Mouse (Mus musculus) E14TG2a.4 (cell line): Measurements from ENCODE around the gene Mboat1.

Experiments used
- H3K27me3 ChIP-seq: 2 replicates; pipeline ENCODE4 v1.6.1; 2014; ENCODE audit warnings: low read length, control low read depth; ENCODE audit not compliant: insufficient read depth
- H3K36me3 ChIP-seq: 2 replicates; pipeline ENCODE4 v1.6.1; 2014; ENCODE audit warnings: low read length, control low read depth; ENCODE audit not compliant: insufficient read depth
- H3K4me1 ChIP-seq: replicated peaks from 2 replicates; pipeline ENCODE4 v1.6.1; 2014; ENCODE audit warnings: low read depth, low read length, control low read depth
- H3K4me3 ChIP-seq: replicated peaks from 2 replicates; pipeline ENCODE4 v1.5.1; 2014; ENCODE audit warnings: mild to moderate bottlenecking, low read length
- H3K9me3 ChIP-seq: 2 replicates; pipeline ENCODE4 v1.6.1; 2014; ENCODE audit warnings: low read length, control low read depth
- CTCF ChIP-seq: conservative IDR thresholded peaks from 2 replicates; pipeline ENCODE4 v1.5.1; 2014; ENCODE audit warnings: low read length
- NANOG ChIP-seq: IDR thresholded peaks from 2 replicates; pipeline ENCODE4 v1.6.1; 2014; ENCODE audit warnings: borderline replicate concordance, low read length, mixed read lengths
- POU5F1 ChIP-seq: IDR thresholded peaks from 2 replicates; pipeline ENCODE4 v1.6.1; 2014; ENCODE audit warnings: low read length, borderline replicate concordance

Gene Mboat1

GRCm38 (mm10) chr13:30140149-30140548 lies 3.9 kb downstream of the Mboat1 start:
- Histone ChIP-seq H3K9me3 (peaks cover 6% of the 10 kb centered on the region), H3K36me3 (no peaks in the 10 kb centered on the region), H3K4me3 (no peak overlapping the region), H3K27me3 (peaks cover 39% of the 10 kb centered on the region), H3K4me1 (peaks cover 14% of the 10 kb centered on the region)
- TF ChIP-seq POU5F1 (no peak), NANOG (no peak), CTCF (no peak)

DNA sequence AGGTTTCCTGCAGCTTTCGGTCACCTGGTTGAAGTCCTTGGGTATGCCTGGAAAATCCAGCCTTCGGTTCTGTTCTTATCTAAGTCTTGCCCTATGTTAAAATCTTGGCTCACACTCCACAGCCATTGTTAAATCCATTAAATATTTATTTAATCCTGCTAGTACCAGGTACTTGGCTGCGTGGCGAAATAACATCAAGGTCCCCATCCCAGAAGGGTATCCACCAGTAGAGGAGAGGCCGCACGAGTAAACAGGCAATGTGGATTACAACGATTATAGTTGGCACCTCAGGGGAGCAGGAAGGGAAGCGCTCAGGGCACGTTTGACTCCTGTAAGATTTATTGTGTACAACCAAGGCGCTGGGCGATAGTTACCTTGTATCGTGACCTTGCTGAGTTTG lies 4.4 kb downstream of the Mboat1 start:
- peaks cover 14% of the 10 kb centered on the region for H3K4me1 ChIP-seq
- H3K27me3 ChIP-seq: peaks cover 34% of the 10 kb centered on the region
- no peaks in the 10 kb centered on the region for H3K36me3 ChIP-seq
- peaks cover 6% of the 10 kb centered on the region for H3K9me3 ChIP-seq
- TF ChIP-seq NANOG (no peak), CTCF (no peak), POU5F1 (no peak)
- no peak overlapping the region for H3K4me3 ChIP-seq

- Histone ChIP-seq H3K9me3 (peaks cover 6% of the 10 kb centered on the region), H3K4me3 (no peak overlapping the region), H3K4me1 (peaks cover 9% of the 10 kb centered on the region), H3K36me3 (no peaks in the 10 kb centered on the region), H3K27me3 (peaks cover 22% of the 10 kb centered on the region)
- TF ChIP-seq CTCF: no peak
- no peak for TF ChIP-seq NANOG
- no peak for TF ChIP-seq POU5F1
Measured at GRCm38 (mm10) chr13:30141996-30142395, 5.7 kb downstream of the Mboat1 start.

DNA sequence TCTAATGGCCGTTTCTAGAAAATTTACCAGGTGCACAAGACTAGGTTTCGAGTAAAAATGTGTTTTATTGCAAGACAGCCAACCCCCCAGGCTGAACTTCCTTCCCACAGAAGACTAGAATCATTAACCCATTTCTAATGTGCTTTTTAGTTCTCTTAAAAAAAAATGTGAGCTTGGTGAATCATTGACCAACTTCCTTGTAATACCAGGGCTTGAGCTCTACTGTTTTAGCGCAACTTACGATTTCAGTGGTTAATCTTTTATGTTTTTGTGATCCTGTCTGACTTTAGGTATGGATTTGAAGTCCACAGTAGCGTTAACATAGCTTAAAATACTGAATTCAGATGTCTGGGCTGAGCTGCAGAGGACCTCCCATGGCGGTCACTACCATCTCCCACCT lies 10.2 kb downstream of the Mboat1 start:
- Histone ChIP-seq H3K9me3 (peaks cover 6% of the 10 kb centered on the region), H3K27me3 (no peaks in the 10 kb centered on the region), H3K4me3 (no peak overlapping the region), H3K36me3 (no peaks in the 10 kb centered on the region), H3K4me1 (no peaks in the 10 kb centered on the region)
- no peak for TF ChIP-seq NANOG
- TF ChIP-seq CTCF: no peak
- no peak for TF ChIP-seq POU5F1

GRCm38 (mm10) chr13:30154264-30154663 lies 18.0 kb downstream of the Mboat1 start:
- peaks cover 3% of the 10 kb centered on the region; the same call in 1 of the 2 replicates for H3K9me3 ChIP-seq
- no peak for TF ChIP-seq NANOG
- no peak for TF ChIP-seq CTCF
- no peak for TF ChIP-seq POU5F1
- no peaks in the 10 kb centered on the region for H3K4me1 ChIP-seq
- H3K4me3 ChIP-seq: no peak overlapping the region
- no peaks in the 10 kb centered on the region for H3K27me3 ChIP-seq
- no peaks in the 10 kb centered on the region for H3K36me3 ChIP-seq

DNA sequence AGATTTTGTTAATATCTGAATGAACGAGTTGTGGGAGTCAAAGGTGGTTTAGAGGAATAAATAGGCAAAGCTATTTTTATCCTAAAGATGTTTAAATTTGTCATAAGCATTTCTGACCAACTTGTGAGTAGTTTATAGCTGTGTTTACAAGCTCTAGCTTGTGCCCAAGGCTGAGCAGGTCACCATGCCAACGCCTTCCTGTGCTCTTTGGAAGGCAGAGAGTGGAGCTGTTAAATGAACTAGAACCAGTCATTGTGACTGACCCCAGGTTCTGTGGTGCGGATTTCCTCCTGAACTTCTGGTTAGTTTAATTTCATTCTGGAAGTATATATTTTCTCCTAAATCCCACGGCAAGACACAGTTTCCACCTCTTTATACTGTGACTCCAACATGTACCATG lies 23.3 kb downstream of the Mboat1 start:
- Histone ChIP-seq H3K9me3 (peaks cover 9% of the 10 kb centered on the region), H3K4me3 (no peak overlapping the region), H3K4me1 (no peaks in the 10 kb centered on the region), H3K36me3 (no peaks in the 10 kb centered on the region), H3K27me3 (no peaks in the 10 kb centered on the region)
- TF ChIP-seq POU5F1: no peak

GRCm38 (mm10) chr13:30163521-30163920 lies 27.2 kb downstream of the Mboat1 start:
- H3K27me3 ChIP-seq: no peaks in the 10 kb centered on the region
- H3K9me3 ChIP-seq: peaks cover 11% of the 10 kb centered on the region
- no peaks in the 10 kb centered on the region for H3K36me3 ChIP-seq

DNA sequence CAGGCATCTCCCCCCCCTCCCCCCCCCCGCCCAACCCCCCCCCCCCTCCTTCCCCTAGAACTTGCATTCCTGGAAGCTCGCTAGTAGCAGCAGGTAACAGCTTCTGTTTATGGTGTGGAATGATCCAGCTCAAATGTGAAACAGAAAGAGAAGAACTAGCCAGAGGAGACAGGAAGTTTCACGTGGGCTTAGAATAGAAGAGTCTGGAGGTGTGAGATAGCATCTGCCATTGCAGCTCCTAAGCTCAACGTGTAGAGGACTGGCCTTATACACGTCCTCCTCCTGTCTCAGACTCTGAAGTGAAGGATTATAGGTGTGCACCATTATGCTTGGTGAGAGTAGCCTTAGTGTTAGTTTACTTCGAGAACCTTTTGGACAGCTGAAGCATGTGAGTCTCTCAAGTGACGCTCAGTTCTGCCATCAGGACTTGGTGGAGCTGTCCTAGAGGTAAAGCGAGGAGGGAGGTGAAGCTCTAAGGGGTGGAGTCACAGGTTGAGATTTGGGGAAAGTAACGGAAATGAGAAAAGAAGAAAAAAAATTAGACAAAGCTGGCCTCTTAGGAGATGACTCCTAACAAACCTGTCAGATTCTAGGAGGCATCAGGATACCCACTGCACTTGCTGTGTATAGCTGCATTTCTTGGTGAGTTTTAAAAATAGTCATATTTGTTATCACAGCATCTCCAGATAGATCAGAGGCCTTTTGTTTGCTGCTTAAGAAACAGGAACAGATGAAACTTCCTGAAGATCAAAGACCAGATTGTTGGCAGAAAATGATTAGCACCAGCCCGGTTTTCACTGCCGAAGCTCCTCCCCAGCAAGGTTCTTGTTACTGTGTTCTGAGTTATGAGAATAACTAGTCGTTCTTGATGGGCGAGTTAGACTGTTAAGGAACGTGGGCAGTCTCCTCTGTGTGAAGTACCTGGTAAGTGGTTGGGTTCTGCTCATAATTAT lies 30.1 kb downstream of the Mboat1 start:
- no peaks in the 10 kb centered on the region for H3K27me3 ChIP-seq
- peaks cover 20% of the 10 kb centered on the region for H3K9me3 ChIP-seq
- H3K4me1 ChIP-seq: no peaks in the 10 kb centered on the region
- H3K4me3 ChIP-seq: no peak overlapping the region
- H3K36me3 ChIP-seq: no peaks in the 10 kb centered on the region
- no peak for TF ChIP-seq CTCF
- TF ChIP-seq NANOG: no peak
- no peak for TF ChIP-seq POU5F1

More at GRCm38 (mm10) chr13:30163521-30163920, 27.2 kb downstream of the Mboat1 start:
- Histone ChIP-seq H3K4me3 (no peak overlapping the region), H3K4me1 (no peaks in the 10 kb centered on the region)
- TF ChIP-seq POU5F1 (no peak), NANOG (no peak), CTCF (no peak)

DNA sequence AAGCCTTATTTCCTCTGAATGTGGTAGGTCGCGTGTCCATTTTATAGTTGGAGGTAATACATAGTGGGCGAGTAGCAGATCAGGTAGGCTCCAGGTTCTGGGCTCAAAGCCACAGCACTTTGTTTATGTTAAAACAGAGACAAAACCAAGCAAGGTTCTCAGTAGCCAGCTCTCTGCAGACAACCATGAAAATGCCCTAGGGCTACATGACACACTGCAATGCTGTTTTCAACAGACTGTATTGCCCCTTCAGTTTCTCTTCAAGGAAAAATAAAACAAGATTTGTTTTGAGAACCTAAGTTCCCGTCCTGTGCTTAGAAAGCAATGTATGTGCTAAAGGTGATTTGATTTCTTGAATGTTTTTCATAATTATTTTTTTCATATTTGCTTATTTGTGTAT lies 31.2 kb downstream of the Mboat1 start:
- no peak overlapping the region for H3K4me3 ChIP-seq
- H3K27me3 ChIP-seq: no peaks in the 10 kb centered on the region
- peaks cover 19% of the 10 kb centered on the region for H3K9me3 ChIP-seq
- no peaks in the 10 kb centered on the region for H3K4me1 ChIP-seq
- no peaks in the 10 kb centered on the region for H3K36me3 ChIP-seq
- no peak for TF ChIP-seq NANOG

DNA sequence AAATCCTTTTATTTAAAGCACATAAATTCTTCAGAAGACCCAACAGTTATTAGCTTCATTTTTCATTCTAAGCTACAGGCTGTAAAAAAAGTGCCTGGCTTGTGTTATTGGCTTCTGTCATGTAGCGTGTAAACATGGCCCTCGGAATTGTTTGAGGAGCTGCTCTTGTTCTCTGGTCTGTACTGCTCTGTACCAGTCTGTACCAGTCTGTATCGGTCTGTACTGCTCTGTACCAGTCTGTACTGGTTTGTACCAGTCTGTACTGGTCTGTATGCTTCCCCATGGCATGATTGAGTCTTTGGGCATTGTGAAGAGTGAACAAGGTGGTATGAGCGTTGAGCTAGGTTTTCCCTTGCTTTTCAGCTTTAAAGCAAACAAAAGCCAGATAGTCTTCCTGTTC lies 32.5 kb downstream of the Mboat1 start:
- Histone ChIP-seq H3K4me3 (no peak overlapping the region), H3K9me3 (peaks cover 14% of the 10 kb centered on the region), H3K4me1 (no peaks in the 10 kb centered on the region), H3K36me3 (no peaks in the 10 kb centered on the region), H3K27me3 (no peaks in the 10 kb centered on the region)
- TF ChIP-seq CTCF (no peak), NANOG (no peak), POU5F1 (no peak)
